Mouse (Mus musculus): ENCODE measurements around the gene Polr1b. TPM values are rescaled to one million over a fixed set of nuclear protein-coding genes. Genes with fewer than 3 reads are reported as not detected.
A peak's percentile ranks its signal among the peaks of the same experiment; 100 is the strongest.

Gene Polr1b
- total RNA-seq (2014; rRNA removed; ENCODE audit: low replicate concordance) (13.6 and 15.8 TPM in 2 replicates), polyA plus RNA-seq (2015; fragmentation: Nextera tagmentation; extraction: Ambion mirVana) (6.8 and 7.6 TPM in 2 replicates)

- Histone ChIP-seq H3K4me1 (ENCODE audit: control insufficient read depth, insufficient read depth) (peaks cover 7% of the 10 kb centered on the region; the same call in 1 of the 2 replicates), H3K36me3 (replicated peaks; ENCODE audit: control insufficient read depth, insufficient read depth, low read length) (peaks cover 28% of the 10 kb centered on the region), H3K27ac (ENCODE audit: low read depth) (no peak within 1 kb of the TSS), H3K4me2 (ENCODE audit: low read depth, low read length) (peak within 1 kb of the TSS; percentile 99), H3K4me3 (ENCODE audit: low read depth, low read length) (peak within 1 kb of the TSS; percentile 83), H3K9ac (replicated peaks; ENCODE audit: low read depth, low read length) (peak within 1 kb of the TSS; percentile 60), H3K9me3 (replicated peaks; ENCODE audit: control insufficient read depth, low read length) (no peaks in the 10 kb centered on the region), H3K27me3 (ENCODE audit: control insufficient read depth, insufficient read depth, low read length) (no peaks in the 10 kb centered on the region)
- DNase-seq (ENCODE audit: low spot score) (peak; percentile 97), ATAC-seq (ENCODE audit: insufficient read depth, low read depth) (peak; percentile 99)
- no peak for TF ChIP-seq EP300 (IDR thresholded peaks at IDR 0.05; ENCODE audit: low read depth)
- TF ChIP-seq CTCF (IDR thresholded peaks at IDR 0.05; ENCODE audit: low read depth): no peak
- WGBS: under 1% methylated on average over 35 of the region's 35 CpGs
Observed at GRCm38 (mm10) chr2:129100784-129101310, at the start of gene Polr1b. Gene Polr1b (plus strand): TSS chr2:129100995.

DNA sequence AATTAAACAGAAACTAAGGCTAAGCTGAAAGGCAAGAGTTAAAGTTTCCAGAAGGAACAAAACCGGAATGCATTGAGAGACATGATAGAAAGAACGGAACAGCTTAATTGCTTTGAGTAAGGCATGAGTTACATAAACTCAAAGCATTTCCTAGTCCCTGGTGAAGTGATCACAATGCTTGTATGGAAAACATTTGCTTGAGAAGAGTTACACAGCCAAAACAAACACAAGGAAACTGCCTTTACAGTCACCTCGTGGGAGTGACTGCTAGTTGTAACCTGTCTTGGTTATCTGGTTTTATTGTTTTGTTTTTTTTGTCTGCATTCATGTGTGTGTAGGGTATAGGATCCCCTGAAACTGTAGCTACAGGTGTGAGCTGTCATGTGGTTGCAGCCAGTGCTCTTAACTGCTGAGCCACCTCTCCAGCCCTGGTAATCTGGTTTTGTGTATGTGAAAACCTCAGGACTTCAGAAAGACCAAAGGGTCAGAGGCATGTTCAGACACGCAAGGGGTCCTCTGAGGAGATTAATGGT lies 48.3 kb upstream of the Polr1b start:
- Histone ChIP-seq H3K9ac (replicated peaks; ENCODE audit: low read depth, low read length) (no peak overlapping the region), H3K27ac (ENCODE audit: low read depth) (no peak overlapping the region), H3K27me3 (ENCODE audit: control insufficient read depth, insufficient read depth, low read length) (no peaks in the 10 kb centered on the region), H3K4me3 (ENCODE audit: low read depth, low read length) (no peak overlapping the region), H3K9me3 (replicated peaks; ENCODE audit: control insufficient read depth, low read length) (peaks cover 6% of the 10 kb centered on the region; the same call in 1 of the 2 replicates), H3K4me2 (ENCODE audit: low read depth, low read length) (no peak overlapping the region), H3K4me1 (ENCODE audit: control insufficient read depth, insufficient read depth) (no peaks in the 10 kb centered on the region), H3K36me3 (replicated peaks; ENCODE audit: control insufficient read depth, insufficient read depth, low read length) (no peaks in the 10 kb centered on the region)
- TF ChIP-seq EP300 (IDR thresholded peaks at IDR 0.05; ENCODE audit: low read depth) (no peak), CTCF (IDR thresholded peaks at IDR 0.05; ENCODE audit: low read depth) (no peak)
- 46% methylated on average over 4 of the region's 4 CpGs for WGBS
- DNase-seq (ENCODE audit: low spot score) (no peak), ATAC-seq (ENCODE audit: insufficient read depth, low read depth) (no peak)

- Histone ChIP-seq H3K9me3 (replicated peaks; ENCODE audit: control insufficient read depth, low read length) (peaks cover 14% of the 10 kb centered on the region; the same call in 1 of the 2 replicates), H3K4me3 (ENCODE audit: low read depth, low read length) (no peak overlapping the region), H3K4me2 (ENCODE audit: low read depth, low read length) (no peak overlapping the region), H3K27me3 (ENCODE audit: control insufficient read depth, insufficient read depth, low read length) (no peaks in the 10 kb centered on the region), H3K4me1 (ENCODE audit: control insufficient read depth, insufficient read depth) (no peaks in the 10 kb centered on the region), H3K9ac (replicated peaks; ENCODE audit: low read depth, low read length) (no peak overlapping the region), H3K36me3 (replicated peaks; ENCODE audit: control insufficient read depth, insufficient read depth, low read length) (no peaks in the 10 kb centered on the region), H3K27ac (ENCODE audit: low read depth) (no peak overlapping the region)
- 86% methylated on average over 6 of the region's 6 CpGs for WGBS
- DNase-seq (ENCODE audit: low spot score): no peak
- TF ChIP-seq CTCF (IDR thresholded peaks at IDR 0.05; ENCODE audit: low read depth) (no peak), EP300 (IDR thresholded peaks at IDR 0.05; ENCODE audit: low read depth) (no peak)
- no peak for ATAC-seq (ENCODE audit: insufficient read depth, low read depth)
Observed at GRCm38 (mm10) chr2:129055741-129056140, 45.1 kb upstream of the Polr1b start.

DNA sequence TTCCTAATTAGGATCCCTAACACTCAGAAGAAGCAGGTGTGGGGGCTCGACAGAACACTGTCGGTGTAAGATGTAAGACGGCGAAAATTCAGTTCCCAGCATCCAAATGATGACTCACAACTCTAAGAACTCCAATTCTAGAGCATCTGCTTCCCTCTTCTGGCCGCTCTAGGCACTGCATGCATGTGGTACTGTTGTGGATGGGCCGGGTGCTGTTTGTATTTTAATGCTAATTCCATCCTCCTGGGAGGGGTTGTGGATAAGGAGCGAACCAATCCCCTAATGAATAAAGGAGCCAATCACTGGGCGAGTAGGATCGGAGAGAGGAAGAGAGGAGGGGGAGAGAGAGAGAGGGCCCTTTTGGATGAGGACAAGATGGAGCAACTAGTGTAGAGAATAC lies 44.2 kb upstream of the Polr1b start:
- no peak overlapping the region for H3K9ac ChIP-seq (replicated peaks; ENCODE audit: low read depth, low read length)
- H3K36me3 ChIP-seq (replicated peaks; ENCODE audit: control insufficient read depth, insufficient read depth, low read length): no peaks in the 10 kb centered on the region
- 47% methylated on average over 9 of the region's 9 CpGs for WGBS
- H3K4me2 ChIP-seq (ENCODE audit: low read depth, low read length): no peak overlapping the region
- no peaks in the 10 kb centered on the region for H3K4me1 ChIP-seq (ENCODE audit: control insufficient read depth, insufficient read depth)
- ATAC-seq (ENCODE audit: insufficient read depth, low read depth) (no peak), DNase-seq (ENCODE audit: low spot score) (no peak)
- TF ChIP-seq EP300 (IDR thresholded peaks at IDR 0.05; ENCODE audit: low read depth) (no peak), CTCF (IDR thresholded peaks at IDR 0.05; ENCODE audit: low read depth) (peak; percentile 37)
- H3K27me3 ChIP-seq (ENCODE audit: control insufficient read depth, insufficient read depth, low read length): no peaks in the 10 kb centered on the region
- no peak overlapping the region for H3K27ac ChIP-seq (ENCODE audit: low read depth)
- no peak overlapping the region for H3K4me3 ChIP-seq (ENCODE audit: low read depth, low read length)
- peaks cover 14% of the 10 kb centered on the region; the same call in 1 of the 2 replicates for H3K9me3 ChIP-seq (replicated peaks; ENCODE audit: control insufficient read depth, low read length)

- Histone ChIP-seq H3K9ac (replicated peaks; ENCODE audit: low read depth, low read length) (no peak overlapping the region), H3K4me1 (ENCODE audit: control insufficient read depth, insufficient read depth) (no peaks in the 10 kb centered on the region), H3K9me3 (replicated peaks; ENCODE audit: control insufficient read depth, low read length) (peaks cover 14% of the 10 kb centered on the region; the same call in 1 of the 2 replicates), H3K4me2 (ENCODE audit: low read depth, low read length) (no peak overlapping the region), H3K36me3 (replicated peaks; ENCODE audit: control insufficient read depth, insufficient read depth, low read length) (no peaks in the 10 kb centered on the region), H3K27ac (ENCODE audit: low read depth) (no peak overlapping the region), H3K27me3 (ENCODE audit: control insufficient read depth, insufficient read depth, low read length) (no peaks in the 10 kb centered on the region), H3K4me3 (ENCODE audit: low read depth, low read length) (no peak overlapping the region)
- no peak for TF ChIP-seq EP300 (IDR thresholded peaks at IDR 0.05; ENCODE audit: low read depth)
- TF ChIP-seq CTCF (IDR thresholded peaks at IDR 0.05; ENCODE audit: low read depth): no peak
- WGBS: 89% methylated on average over 8 of the region's 8 CpGs
- ATAC-seq (ENCODE audit: insufficient read depth, low read depth) (no peak), DNase-seq (ENCODE audit: low spot score) (no peak)
Observed at GRCm38 (mm10) chr2:129057256-129057655, 43.5 kb upstream of the Polr1b start.

Data from heart, postnatal 0 days (tissue).